Mouse (Mus musculus) brain, adult 2 months (tissue): ENCODE data around the gene Sema3g.

Experiments used
- DNase-seq: peaks from one replicate; pipeline ENCODE4 v3.0.0; 2011; ENCODE audit warnings: low read depth, low spot score

The Sema3g gene

DNA sequence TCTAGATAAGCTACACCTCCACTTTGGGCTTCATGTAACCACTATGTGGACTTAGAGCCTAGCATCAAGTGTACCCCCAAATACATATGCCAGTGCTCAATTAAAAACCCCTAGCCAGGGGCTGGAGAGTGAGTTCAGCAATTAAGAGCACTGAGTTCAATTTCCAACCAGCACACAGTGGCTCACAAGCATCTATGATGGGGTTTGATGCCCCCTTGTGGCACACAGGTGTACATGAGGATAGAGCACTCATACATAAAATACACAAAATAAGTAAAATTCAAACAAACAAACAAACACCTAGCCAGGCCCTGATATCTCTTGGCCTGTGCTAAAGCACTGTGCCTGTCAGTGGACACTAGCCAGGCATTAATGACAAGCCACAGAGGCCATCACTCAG, 21.7 kb upstream of the Sema3g start:
- DNase-seq: peak; percentile 77

DNA sequence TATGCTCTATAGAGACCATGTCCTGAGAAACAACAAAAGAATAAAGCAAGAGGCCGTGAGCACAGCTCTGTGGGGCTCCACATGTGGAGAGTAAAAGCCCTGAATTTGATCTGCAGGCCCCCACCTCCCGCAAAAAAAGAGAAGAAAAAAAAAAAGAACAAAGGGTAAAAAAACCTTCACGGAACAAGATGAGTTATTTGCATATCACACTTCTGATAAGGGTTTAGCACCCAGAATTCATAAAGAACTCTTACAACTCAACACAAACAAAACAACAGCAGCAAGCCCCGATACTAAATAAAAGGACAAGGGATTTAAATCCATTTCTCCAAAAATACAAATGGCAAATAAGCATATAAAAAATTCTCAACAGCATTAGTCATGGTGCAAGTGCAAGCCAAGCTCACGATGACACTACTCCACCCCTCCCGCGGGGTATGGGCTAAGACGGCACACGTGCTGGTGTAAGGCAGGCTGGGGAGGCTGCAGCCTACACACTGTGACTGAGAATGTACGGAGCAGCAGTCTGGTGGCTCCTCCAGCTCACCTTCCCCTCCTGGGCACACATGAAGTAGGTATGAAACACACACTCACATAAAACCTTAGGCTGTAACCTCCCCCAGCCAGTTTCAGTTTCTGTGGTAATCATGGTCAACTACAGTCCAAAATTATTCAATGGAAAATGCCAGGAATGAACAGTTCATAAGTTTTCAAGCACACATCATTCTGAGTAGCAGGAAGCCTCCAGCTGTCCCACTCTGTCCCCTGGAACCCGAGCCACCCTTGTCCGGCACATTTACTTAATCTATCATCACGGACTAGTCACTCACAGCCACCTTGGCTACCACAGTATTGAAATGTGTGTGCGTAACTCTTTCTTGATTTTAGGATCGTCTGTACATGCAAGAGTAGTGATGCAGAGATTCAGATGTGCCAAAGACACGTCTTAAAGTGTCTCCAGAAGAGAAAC, 19.8 kb upstream of the Sema3g start:
- DNase-seq: peak; percentile 90

DNA sequence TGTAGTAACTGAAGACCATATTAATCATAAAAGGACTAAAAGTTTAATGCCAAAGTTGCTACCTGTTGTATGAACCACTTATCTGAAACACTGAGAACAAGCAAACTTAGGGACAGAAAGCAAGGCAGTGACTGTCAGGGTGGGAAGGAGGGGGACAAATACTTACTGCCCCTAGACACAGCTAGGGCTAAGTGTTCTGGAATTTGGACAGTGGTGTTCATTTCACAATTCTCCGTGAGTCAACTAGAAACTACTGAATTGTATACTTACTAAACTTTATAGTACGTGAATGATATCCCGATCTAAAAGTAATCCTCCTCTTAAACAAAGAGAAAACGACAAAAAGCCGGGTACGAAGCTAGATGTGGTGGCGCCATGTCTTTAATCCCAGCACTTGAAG, 18.1 kb upstream of the Sema3g start:
- no peak for DNase-seq

DNA sequence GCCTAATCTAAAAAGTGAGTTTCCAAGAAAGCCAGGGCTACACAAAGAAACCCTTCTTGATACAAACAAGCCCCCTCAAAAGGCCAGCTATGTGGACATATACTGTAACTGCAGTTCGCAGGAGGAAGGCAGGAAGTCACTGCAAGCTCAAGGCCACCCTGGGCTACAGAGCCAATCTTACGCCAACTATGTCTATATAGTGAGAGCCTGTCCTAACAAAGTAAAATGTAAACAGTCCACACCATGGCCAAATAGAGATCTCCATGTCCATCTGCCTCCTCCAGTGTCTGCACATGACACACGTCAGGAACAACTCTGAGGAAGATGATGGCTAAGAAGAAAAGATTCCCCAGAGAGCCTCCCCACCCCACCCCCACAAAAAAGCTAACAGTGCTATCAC, 17.6 kb upstream of the Sema3g start:
- DNase-seq: no peak

DNA sequence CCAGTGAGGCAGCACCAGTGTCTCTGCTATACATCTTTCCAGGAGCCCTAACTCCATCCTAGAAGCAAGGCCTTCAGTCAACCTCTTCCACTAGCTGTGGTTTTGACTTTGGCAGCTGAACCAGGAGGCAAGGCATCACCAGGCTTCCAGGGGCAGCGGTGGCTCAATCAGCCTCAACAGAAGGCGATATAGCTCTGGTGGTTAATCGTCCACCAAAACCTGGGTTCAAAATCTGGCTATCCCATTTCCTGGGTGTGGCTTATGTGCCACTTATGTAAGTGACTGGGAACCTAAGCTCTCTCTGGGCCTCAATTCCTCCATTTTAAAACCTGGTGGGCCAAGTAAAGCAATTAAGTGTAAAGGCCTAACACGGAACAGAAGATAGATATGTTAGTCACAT, 12.8 kb upstream of the Sema3g start:
- DNase-seq: no peak

DNA sequence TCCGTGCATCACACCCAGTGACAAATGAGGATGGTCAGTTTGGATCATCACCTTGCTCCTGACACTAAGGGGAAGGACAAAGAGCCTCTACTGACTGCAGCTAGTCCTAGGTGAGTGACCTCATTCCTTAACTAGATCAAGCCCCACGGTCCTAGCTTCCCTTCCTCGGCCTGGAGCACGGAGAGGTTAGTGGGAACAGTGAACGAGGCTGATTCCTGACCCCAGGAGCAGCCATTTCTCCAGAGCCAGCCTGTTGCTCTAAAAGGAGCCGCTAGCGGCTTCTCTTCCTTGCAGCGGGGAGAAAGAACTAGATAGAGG, 12.5 kb upstream of the Sema3g start:
- peak; percentile 38 for DNase-seq

DNA sequence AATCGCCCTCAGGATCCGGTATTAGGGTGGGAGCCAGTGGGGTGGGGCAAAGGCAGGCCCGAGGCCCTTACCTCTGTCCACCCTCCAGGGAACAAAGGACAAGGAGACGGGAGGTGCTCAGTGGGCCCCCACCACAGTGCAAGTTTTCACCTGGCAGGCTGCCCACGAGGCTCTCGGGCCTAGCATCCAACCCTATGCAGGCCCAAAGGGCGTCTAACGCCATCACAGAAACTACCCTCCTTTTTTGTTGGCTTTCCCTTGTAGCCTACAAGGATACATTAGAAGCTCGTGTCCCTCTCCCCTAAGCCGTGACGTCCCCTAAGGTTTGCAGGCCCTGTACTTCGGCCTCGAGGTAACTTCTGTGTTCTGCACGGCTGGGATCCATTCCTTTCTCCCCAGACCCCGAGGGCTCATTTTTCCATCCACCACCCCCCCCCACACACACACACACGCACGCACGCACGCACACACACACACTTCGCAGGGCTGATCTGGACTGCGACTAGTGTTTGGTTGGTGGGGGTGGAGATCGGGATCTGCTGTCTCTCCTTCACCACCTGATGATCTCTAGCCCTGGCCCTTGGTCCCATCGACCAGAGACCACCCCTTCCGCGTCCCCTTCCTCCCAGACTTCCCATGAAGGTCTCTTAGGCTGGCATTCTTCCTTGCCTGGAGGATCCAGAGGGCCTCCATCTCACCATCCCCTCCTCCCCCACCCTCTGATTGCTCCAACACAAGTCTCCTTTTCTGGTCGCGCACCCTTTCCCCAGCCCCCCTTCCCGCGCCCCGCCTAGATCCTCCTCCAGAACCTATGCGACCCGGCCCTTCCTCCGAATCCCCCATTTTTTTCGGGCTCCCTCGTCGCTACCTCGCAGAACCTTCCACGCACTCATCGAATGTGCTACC, 11.8 kb upstream of the Sema3g start:
- DNase-seq: peak; percentile 72

DNA sequence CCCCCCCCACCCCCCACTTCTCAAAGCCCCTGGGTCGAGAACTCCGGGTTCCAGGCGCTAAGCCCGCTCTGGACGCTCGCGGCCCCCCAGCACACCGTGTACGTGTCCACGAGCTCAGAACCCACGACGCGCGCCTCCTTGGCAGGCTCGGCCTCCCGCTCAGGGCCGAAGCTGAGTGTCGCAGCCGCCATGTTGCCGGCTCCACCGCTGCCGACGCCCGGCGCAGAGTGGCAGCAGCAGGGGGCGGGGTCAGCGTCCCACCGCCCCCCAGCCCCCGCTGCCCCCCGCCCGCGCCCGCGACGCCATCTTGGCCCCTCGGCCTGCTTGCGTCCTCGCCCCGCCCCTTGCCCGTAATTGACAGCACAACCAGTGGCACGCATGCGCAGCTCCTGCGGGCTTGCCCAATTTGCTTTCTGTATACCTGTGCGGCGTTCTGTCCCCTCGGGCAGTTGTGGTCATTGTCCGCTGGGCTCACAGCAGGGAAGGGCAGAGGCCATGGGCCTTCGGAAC, 11.1 kb upstream of the Sema3g start:
- DNase-seq: peak; percentile 97

DNA sequence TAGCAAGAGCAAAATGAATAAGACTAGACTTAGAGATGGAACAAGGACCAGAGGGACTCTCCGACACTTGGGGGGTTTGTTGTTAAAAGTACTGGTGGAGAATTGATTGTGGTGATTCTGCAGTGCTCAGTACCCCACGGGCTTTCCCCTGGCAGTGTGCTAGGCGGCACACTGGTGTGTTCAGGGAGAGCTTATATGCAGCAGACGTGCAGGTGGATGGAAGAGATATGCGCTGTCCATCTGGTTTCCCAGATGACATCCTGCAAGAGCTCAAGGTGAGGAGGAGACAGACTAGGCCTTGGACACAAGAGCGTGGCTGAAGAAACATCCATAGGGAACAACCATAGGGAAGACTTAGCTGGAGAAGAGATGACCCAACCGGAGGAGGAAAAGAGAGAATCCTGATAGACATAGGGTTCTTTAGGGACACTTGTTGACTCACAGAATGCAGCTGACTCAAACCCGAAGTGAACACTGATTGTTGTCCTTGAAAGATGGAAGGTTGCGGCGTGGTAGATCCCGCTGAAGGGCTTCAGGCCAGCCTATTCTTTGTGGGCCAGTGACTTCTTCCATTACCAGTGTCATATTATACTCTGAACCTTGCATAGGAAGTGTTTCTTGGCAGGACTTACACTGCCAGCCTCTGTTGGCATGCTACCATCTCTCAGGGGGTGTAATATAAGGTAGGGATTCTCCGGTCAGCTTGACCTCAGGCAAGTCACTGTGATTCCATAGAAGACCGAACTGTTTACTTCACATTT, 10.4 kb upstream of the Sema3g start:
- DNase-seq: peak; percentile 71

DNA sequence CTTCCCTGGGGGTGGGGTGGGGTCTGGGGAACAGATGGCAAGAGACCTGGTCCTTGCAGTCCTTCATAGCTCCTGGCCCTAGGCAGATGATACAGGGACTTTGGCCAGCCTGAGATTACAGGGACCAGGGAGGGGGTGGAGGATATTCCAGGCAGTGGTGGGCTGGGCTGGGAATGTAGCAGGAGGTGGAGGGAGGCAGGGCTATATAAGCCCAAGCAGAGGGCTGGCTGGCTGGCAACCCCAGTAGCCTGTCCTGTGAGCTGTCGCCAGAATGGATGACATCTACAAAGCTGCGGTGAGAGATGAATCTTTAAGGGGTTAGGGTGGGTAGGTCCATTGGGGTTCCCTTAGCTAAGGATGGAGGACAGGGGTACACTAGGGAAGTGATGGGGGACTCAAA, 9.6 kb upstream of the Sema3g start, which contains the start of gene Tnnc1:
Gene Tnnc1, plus strand, starts transcription at position 229 of the 400 bp plus-strand sequence.
- DNase-seq: no peak

DNA sequence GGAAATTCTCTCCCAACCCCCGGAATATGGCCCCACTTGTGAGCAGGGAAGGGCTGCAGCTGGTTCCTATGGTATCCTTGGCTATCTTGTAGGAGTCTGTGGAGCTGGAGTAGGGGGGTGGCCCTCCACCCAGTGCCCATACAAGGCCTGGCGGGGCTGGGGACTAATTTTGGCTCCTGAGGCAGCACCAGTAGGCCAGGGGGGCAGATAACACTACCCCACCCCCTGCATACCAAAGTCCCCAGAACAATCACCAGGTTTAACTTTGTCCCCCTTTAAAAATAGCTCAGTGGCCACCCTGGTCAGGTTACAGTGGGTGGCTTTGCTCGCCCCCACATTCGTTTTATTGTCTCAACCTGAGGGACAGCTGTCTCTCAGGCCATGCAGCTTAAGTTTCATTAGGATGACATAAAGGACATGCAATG, 8.5 kb upstream of the Sema3g start:
- DNase-seq: no peak

DNA sequence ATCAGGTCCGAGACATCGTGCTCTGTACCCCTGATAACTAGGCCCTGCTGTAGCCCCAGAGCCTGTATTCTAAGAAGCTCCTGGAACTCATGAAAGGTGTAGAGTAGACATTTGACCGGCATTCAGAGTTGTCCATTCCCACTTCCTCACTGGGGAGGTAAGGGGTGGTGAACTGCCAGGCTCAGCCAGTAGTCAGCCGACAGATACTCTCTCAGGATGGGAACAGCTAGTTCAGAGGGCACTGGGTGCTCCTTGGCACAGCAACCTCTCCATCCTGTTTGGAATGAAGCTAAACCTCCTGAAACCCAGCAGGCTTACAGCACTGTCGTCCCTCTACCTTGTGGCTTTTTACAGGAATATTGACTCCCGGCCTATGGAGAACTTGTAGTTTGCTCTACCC, 5.8 kb upstream of the Sema3g start:
- DNase-seq: no peak

DNA sequence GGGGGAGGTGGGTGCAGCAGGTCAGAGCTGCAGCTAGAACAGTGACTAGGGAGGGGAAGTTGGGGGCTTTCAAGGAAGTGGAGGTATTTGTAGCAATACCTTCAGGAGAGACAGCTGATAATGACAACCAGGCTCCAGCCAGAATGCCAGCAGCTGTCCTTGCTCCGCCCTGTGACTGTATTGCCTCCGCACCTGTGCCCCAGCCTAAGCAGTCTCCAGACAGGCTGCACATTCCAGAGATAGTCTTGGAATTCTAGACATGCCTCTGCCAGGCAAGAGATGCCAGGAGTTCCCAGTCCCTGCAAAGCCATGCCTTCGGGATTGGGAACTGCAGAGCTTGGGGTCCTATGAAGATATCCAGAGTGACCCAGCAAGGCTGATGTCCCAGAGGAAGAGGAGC, 5.2 kb upstream of the Sema3g start:
- no peak for DNase-seq

DNA sequence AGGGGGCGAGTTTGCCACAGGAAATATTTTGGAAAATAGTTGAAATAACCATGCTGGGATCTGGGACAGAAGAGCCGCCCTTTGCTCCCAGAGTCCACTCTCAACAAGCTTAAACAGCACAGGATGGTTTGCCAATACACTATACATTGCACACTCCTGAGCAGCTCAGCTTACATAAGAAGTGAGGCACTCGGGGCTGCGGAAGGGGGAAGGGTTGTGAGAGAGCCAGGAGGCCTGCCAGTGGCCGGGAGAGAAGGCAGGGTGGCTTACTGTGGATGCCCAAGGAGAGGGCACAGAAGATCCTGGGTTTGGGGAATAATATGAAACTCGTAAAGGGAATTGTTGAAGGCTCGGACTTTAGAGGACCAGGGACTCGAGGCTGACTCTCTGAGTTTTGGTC, 3.8 kb upstream of the Sema3g start:
- peak; percentile 23 for DNase-seq

DNA sequence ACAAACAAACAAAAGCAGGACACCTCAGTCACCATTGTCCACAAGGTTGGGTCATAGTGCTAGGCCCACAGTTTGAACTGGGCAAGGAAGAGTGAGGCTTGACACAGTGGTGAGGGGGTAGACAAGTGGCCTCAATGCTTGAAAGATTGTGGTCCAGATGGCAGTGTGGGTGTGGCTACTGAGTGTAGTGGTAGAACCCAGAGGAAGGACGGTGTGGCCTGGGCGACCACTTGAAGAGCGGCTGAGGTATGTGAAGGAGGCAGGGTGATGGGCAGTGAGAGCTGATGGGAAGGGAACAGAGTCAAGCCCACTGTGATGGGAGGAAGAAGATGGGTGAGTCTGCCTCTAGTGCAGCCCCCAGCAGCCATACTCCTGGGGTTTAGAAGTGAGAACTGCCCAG, 3.0 kb upstream of the Sema3g start:
- DNase-seq: no peak

DNA sequence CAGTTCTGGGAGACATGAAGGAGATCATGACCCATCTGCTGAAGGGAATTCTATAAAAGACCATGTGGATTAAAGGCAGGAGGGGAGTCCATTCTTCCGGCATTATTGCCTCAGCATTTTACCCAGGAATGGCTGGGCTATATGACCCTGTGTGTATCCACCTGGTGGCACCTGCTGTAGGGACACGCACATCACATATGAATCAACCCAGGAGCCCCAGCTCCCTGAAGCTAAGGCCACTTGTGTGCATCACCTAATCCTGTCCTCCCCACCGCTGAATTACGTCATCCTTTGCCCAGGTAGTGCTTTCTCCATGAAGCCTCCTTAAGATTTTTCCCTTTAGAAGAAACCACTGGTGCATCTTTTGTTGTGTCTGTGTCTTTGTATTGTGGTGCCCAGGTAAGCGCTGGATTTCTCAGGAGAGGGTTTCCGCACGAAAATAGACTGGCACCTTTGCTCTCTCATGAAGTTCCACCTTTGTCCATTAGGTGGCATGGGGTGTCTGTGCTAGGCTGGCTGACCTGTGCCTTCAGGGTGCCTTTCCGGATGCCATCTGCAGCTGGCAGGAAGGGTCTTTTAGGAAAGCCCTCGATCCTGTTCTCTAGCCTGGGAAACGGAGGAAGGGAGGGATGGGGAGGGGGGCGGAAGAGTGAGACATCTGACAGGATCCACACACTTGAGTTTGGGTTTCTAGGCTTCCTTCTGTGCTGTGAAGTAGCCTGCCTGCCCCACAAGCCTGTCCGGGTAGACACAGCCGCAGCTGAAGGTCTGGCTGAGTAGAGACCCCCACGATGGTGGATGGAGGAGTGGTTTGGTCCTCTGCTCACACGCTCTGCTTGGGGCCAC, 2.3 kb upstream of the Sema3g start:
- DNase-seq: peak; percentile 83

DNA sequence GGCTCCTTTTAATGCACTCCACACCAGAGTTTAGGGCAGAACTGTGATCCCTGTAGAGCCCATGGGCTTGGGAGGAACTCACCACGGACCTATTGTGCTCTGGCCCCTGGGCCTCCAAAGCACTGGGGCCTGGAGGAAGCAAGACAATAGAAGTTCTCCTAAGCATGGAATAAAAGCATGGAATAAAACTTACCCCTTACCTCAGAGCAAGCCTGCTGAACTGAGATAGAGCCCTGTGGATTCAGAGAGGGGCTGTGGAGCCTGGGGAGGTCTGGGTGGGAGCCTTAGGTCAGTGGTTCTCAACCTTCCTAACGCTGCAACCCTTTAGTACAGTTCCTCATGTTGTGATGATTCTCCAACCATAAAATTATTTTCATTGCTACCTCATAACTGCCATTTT, 814 bp upstream of the Sema3g start, which contains the start of gene Nisch:
Gene Nisch, minus strand, starts transcription at position 101 of the 400 bp plus-strand sequence.
- no peak for DNase-seq

DNA sequence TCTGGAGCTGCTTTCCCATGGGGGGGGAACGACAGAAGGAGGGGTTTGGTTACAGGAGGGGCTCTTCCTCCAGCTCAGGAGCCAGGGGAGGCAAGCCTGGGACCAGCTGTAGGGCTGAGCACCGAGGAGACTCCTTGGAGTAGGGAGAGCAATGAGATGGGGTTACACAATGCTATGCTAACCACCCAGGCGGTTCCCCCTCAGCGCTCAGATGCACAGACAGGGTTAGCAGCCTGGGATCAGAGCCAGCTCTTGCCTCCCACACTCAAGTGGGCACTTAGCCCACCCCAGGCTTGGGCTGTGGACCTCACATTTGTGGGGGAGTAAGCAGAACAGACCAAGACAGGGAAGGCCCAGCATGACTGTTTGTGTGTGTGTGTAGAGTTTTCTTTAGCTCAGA, 9.3 kb downstream of the Sema3g start:
- DNase-seq: peak; percentile 55

DNA sequence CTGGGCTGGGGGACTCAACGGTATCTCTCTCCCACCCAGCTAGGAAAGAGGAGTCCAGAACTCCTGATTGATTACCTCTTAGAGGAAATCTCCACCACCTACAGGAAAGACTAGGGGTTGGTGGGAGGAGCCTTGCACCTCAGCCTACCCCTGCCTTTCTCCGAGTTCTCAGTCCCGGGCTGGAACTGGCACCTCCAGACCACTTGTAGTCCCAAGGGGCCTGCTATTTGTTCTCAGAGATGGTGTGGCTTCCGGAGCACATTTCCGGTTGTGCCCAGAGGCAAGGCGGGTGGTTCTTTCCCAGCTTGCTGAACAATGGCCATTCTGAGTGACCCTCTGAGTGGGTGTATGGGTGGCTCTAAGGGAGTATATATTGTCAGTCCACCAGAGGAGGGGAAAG, 10.6 kb downstream of the Sema3g start:
- no peak for DNase-seq

DNA sequence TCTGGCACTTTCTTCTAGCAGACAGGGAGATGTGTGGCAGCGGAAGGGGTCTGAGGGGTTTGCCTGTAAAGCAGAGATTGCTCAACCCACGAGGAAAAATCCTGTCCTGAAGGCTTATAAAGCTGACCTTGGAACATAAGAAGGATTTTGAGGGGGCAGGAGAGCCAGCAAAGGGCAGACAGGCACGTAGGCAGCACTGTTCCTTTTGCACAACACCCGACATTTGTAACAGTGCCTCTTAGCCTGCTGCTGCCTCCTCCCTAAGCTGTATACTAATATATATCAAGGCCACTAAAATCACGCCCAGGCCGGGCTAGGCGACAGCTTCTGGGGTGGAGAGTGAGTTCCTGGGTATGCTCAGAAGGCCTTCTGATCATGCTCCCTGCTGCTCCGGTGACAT, 12.8 kb downstream of the Sema3g start:
- no peak for DNase-seq
